Mouse (Mus musculus) frontal cortex, adult (tissue): ENCODE data around the gene Rbm45.

Experiments used
- ATAC-seq: cut with Nextera tagmentation; 2 replicates; pipeline ENCODE4 v1.9.2; 2017; ENCODE audit warnings: mild to moderate bottlenecking, moderate library complexity, mixed read lengths; ENCODE audit not compliant: low TSS enrichment

Gene Rbm45

DNA sequence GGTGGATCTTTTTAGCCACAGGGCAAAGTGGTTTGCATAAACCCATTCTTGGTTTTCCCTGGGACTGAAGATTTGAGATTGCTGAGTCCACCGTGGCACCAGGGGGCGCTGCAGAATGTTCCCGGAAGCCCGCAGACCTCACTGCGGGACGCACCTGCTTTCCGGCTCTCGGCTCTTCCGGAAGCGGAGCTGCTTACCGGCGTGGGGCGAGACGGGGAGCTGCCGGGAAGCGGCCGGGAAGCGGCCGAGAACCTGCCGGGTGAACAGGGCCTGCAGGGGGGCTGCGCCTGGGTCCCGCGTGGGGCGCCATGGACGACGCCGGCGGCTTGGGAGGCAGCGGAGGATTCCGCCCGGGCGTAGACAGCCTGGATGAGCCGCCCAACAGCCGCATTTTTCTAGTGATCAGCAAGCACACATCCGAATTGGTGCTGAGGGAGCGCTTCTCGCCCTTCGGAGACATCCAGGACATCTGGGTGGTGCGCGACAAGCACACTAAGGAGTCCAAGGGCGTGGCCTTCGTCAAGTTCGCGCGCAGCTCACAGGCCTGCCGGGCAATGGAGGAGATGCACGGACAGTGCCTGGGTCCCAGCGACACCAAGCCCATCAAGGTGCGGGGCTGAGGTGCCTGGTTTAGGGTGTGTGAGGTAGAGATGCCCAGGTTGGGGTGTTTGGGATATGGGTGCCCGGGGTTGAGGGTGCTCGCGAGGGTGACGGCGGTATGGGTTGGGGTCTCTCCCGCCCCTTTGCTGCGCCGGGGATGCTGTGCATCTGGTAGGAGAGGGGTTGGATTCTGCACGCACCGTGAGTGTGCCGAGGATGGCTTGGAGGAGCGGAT lies at the start of gene Rbm45:
Gene Rbm45, plus strand, starts transcription at position 164 of the 835 bp plus-strand sequence.
- ATAC-seq: peak; percentile 98

DNA sequence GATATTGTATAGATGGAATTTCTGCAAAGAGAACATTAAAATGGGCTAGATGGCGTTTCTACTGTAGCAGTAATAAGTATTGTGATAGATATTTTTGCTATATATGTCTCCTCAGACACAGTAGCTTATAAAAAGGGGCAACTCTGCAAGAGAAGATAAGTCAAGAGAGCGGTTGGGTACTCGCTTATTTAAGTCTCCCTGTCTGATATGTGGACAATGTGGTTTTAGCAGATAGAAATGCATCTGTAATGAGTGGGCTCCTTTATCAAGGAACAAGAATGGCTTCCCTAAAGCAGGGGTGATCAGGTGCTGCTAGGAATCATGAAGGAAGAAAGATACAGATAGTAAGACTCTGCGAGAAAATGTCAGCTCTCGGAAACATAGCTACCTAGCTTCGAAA lies 49.4 kb upstream of the Rbm45 start:
- ATAC-seq: no peak

DNA sequence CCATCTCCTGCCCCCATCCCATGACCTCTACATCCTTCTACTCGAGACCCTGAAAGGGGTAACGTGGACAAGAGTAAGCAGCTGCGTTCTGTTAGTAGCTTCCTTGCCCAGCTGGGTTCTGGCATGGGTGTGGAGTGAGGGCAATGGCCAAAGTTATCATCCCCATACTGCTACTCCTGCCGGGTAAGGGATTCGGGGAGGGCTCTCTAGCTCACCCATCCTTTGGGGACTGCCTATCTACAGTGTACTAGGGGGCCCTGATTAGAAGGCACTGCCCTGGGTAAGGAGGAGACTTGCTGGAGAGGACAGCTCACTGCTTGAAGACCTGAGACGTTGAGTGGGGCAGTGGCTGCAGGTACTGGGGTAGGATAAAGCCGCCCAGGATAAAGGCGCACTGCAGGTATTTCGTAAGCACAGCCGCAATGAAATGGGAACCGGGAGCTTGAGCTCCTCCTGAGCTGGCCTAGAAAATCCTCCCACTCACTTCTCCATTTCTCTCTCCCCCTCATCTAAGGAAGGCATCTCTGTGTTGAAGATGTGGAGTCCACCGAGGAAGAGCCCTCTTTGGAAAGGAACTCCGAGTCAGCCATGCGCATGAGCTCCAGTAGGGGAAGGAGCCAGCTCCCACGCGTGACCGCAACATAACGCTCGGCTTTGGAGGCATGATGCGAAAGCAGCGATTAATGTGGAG lies 46.5 kb upstream of the Rbm45 start:
- peak; percentile 96 for ATAC-seq

DNA sequence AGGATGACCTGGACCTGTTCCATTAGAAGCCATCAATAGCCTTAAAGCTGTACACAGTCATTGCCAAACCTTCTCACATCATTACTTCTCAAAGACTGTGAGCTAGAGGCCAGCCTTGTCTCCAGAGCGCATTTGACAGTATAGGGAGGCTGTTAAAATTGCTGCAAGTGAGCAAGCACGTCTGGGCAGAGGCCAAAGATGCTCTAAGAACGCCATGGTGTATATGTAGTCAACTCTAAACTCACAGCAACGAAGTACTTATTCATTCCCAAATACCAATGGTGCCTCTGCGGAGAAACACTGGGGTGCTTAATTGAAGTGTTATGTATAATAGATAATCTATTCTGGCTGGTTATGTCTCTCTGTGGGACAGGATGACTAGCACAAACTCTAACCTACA lies 45.3 kb upstream of the Rbm45 start:
- no peak for ATAC-seq

DNA sequence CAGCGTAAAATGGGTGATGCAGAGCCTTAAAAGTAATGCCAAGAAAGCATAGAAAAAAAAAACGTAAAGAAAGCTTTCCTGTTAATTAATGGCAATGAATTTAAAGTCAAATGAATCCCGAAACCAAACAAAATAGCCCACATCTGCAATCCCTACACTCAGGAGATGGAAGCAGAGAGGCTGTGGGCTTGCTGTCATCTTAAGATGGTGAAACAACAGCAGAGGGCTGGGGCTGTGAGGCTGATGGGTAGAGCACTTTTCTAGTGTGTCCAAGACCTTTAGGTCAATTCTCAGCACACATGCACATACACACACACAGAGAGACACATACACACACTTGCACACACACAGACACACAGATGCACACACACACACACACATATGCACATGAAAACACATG lies 43.6 kb upstream of the Rbm45 start:
- ATAC-seq: no peak

DNA sequence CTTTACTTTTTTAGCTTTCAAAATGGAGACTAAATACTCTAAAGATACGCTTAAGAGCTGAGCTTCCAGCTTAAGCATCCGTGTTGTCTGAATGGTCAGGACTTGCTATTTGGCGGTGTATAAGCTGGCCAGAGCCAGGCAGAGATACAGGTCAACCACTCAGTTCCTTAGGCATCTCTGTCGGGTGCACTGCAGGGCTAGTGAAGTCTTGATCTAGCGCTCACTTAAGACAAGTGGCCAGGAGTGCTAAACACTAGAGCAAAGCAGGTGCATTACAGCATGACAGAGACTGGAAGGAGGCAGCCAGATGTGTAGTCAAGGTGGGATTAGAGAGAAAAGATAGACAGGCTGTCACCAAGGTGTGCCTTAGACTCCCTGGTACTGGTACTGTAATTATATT lies 39.7 kb upstream of the Rbm45 start:
- ATAC-seq: no peak

DNA sequence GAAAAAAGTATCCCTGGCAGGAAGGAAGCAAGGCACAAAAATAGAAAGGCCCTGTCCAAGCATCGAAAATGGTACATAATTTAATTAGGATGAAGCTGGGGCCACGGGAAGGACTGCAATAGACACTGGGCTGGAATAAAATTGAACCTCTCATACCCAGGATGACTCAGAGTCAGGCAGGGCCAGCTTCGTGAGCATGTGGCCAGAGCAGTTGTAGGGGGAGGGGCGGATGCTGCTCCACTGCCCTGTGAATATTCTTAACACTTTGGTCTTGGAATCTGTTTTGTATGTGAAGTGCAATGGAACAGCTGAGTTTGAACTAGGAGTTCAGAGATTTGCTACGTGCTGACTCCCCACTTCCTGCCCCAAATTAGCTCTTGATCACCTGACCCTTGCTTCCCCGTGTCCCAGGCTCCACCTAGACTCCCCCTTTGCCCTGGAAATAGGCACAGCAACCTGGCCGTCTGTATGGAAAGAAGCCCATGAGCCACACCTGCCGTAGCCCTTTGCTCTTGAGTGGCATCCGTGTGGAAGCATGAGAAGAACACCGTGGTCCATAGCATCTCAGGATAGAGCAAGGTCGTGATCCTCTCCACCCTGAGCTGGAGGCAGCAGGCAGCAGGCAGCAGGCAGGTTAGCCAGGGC lies 37.5 kb upstream of the Rbm45 start:
- ATAC-seq: no peak

DNA sequence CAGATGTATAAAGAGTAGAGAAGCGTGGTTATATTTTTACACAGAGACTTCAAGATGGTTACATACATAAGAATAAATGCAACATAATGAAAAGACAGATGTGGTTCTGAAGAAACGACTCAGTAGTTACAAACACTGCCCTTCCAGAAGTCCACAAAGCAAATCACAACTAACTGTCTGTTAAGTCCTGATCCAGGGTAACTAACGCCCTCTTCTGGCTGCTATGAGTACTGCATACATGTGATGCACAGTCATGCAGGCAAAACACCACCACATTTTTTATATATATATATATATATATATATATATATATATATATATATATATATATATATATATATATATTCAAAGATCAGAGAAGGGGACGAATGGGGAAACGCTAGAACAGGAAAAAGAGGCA lies 35.2 kb upstream of the Rbm45 start:
- ATAC-seq: no peak

DNA sequence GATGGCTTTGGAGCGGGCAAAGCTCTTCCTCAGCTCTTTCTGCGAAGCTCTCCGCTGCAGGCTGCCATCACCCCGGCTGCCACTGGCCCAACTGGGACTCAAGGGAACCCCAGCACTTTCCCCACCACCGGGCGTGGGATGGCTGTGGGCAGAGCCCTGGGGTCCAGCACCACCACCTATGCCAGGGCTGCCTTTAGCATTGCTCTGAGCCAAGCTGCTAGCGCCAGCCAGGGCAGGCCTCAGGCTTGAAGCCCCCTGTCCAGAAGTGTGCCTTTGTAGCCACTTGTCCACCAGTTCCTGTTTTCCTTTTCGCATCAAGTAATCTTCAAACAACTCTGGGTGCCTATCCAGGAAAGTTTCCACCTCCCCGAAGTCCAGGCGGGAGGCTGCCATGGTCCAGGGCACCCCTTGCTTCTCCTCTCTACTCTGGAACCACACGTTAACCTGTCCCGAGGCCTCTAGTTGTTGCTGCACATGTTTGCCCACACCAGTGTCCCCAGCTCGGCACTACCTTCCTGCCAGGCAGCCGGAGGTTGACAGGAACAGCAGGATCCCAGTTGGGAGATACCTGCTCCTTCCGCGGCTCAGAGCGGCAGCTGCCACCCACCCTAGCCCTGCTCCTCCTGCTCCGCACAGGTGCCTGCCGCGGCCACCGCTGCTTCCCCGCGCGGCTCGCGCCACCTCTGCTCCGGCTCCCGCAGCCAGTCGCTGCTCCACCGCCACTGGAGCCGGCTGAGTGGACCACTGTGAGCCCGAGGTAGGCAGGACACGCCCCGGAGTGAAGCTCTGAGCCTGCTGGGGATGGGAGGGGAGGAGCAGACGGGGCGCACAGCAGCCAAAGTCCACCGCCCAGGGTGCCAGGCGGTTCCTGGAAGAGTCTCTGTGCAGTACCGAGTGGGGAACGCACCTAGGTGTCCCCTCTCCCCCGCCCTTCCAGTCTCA lies 31.3 kb upstream of the Rbm45 start, which contains the start of gene Pde11a:
Gene Pde11a, minus strand, starts transcription at position 560 of the 942 bp plus-strand sequence.
- ATAC-seq: peak; percentile 74

DNA sequence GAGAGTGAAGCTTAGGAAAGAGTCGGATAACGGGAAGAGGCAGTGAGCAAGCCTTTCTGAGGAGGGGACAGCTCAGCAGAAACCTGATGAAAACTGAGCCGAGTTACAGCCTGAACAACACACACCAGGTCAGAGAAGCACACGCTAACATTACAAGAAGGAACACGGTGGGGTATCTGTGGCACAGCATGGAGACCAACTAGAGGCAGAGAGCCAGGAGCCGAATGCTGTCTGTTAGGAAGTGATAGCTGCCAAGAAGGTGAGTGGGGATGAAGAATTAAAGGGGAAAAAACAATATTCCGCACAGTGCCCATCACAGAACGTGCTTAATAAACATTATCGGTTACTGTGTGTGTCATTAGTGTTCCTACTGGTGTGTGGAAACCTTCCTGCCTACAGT lies 27.6 kb upstream of the Rbm45 start:
- no peak for ATAC-seq

DNA sequence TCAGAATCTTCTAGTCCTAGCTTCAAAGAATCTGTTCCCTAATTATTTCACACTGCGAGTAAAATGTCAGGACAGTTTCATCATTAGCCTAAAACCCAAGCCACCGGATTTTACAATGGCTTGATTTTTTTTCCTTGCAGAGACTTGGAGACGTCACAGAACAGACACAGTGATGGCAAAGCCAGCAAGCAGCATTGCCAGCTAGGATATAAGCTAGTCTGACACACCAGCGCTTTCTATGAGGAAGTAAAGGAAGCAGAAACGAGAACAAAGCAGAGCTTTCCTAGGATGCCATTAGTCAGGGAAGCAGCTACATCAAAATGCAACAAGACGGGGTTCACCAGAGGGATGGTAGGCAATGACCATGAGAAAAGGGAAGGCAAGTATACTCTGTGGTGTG lies 21.9 kb upstream of the Rbm45 start:
- no peak for ATAC-seq

DNA sequence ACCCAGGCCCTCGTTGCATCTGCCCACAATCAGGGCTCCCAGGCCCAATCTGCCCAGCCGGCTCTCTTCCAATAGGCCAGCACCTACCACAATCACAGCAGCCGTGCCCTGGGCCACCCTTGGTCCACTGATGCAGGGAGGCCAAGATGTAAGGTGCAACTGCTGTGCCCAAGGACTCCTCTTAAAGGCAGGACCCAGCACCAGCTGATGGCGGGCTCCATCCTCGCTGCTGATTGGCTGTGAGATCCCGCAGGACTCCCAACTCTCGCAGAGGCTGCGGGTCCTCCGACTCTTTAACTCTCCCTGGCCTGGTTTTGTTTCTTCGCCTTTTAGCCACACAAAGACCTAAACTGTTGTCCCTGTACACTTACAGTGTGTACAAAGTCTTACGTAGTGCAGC lies 9.6 kb upstream of the Rbm45 start, which contains the start of gene Cyct:
Gene Cyct, minus strand, starts transcription at position 225 of the 400 bp plus-strand sequence.
- no peak for ATAC-seq

DNA sequence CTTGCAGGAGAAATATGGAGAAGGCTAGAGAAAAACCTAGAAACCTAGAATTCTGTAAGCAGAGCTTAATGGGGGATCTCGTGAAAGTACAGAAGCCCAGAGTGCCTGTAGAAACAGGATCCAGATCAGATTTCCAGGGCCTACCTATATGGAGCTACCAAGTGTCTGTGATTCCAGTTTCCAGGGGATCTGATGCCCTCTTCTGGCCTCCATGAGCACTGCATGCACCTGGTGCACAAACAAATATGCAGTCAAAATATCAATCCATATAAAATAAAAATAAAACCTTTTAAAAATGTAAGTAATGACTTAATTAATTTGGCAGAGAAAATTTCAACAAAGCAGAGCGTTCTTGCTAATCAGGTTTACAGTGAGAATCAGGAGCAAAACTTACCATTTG lies 7.7 kb upstream of the Rbm45 start:
- no peak for ATAC-seq

DNA sequence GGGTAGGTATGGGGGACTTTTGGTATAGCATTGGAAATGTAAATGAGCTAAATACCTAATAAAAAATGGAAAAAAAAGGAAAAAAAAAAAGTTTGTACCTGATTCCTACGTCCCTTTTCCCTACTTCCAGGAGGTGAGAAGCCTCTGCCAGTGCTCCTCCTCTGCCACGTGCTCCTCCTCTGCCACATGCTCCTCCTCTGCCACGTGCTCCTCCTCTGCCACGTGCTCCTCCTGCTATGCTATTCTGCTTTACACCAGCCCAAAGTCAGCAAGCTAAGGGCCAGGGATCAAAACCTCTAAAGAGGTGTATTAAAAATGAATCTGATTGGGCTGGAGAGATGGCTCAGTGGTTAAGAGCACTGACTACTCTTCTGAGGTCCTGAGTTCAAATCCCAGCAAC lies 4.0 kb upstream of the Rbm45 start:
- no peak for ATAC-seq

DNA sequence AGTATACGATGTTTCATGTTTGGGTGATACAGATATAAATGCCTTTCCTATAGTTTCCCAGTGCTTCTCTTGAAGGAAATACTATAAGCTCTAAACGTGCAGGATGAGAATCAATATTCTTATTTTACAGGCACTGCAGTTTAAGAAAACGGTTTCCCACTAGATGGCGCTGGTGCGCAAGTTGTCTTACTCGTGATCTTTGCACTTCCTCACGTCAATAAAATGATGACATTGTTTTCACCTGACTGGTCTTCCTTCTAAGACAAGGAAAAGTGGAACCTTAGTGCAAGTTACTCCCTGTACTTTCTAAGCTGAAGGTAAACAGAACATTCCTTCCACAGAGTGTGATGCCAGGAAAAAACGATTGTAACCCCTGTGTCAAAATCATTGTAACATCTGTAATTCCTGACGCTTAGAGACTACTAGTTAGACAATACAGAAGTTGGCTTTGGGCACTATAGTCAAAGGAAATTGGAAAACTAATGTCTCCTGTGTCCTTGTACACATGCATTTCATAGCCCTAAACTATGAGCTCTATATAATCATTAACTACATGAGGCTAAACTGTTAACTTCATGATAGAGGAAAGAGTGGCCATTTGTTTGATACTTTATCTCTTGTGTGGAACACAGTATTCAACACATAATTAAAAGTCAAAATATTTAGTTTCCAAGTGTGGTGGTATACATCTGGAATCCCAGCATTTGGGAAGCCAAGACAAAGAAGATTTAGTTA lies 2.4 kb upstream of the Rbm45 start:
- ATAC-seq: peak; percentile 42; the same call in 1 of the 2 replicates

DNA sequence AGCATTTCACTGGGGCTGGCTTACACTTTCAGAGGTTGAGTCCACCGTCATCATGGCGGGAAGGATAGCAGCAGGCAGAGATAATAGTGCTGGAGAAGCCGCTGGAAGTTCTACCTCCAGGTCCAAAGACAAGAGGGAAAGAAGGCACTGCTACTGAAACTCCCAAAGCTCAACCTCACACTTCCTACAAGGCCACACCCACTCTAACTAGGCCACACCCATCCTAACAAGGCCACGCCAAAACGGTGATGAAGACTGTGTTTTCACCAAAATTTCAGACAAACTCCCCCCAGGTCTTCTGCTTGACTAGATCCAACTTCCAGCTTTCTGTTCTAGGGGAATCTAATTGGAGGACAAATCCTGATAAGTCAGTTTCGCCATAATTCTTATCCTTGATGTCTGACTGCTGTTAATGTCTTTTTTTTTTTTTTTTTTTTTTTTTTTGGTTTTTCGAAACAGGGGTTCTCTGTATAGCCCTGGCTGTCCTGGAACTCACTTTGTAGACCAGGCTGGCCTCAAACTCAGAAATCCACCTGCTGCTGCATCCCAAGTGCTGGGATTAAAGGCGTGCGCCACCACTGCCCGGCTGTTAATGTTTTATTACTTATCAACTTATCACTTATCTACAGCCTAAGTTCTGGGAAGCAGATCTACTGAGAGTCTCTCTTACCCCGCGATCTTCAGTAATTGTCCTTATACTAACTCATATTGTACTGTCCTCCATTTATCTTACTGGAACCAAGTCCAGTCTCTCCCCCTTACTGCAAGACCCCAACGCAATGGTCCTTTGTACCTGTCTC lies 723 bp upstream of the Rbm45 start:
- no peak for ATAC-seq

DNA sequence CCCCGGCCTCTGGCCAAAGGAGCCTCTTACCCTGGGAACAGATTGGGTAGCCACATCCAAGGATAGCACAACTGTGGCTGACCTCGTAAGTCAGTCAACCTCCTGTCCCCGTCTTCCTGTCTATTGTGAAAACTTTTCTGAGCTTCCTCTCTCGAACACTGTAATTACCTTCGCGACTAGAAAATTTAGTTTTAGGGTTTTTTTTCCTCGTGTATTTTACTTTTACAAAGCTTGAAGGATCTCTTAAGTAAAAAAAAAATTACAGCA lies 805 bp downstream of the Rbm45 start:
- ATAC-seq: no peak

DNA sequence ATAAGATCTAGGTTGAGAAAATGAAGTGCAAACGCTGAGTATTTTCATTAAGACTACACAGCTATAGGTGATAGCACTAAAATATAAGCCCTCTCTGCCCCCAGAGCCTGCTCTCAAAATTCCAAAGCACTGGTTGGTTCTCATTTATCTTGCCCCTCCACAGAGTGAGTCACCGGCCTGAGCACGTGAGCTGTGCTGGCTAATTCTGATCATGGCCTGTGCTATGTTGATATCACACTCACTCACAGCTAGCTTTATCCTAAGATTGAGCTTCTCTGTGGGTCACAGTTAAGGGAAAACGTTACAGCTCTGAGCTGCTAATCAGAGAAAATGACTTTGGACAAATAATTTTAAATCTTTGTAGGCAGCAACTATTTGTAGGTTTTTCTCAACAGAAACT lies 2.5 kb downstream of the Rbm45 start:
- no peak for ATAC-seq

DNA sequence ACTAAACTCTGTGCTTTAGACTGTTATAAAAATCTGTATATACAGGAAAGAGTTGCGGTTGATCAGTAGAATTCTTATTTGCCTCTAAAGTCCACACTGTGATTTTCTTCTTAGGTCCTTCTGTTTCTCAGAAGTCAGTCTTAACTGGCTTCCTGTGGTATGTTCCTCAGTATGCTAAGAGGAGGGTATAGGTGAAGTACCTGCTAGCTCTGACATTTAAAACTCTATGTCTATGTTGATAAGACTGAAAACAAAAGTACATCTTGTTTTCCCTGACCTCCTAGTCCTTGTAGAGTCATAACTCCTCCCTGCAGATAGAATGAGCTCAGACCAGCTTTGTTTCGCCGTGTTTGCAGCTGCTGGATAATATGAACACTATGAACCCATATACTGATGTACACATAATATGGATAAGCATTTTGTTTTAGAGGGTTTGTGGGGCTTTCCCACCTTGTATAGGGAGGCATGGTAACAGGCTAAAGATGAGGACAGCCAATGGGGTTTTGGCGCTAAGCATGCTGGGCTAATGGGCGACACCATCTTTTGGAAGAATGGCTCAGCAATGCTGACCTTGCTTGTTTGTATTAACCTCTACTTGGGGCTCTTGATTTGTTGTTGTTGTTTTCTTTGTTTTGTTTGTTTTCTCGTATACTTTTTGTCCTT lies 4.9 kb downstream of the Rbm45 start:
- no peak for ATAC-seq

DNA sequence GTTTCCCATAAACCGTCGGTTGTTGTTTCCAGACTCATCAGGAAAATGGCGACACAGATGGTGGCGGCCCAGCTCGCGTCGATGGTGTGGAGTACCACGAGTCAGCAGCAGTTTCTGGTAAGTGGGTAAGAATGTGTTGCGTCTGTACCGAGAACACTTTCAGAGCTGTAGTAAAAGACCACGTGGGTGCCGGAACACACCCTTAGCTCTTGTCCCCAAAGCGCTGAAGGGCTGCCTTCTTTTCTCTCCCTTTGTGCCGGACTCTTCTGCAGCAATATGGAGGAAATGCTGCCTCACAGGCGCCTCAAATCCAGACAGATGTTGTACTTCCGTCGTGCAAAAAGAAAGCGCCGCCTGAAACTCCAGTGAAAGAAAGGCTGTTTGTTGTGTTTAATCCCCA lies 8.9 kb downstream of the Rbm45 start:
- ATAC-seq: no peak
